Mouse (Mus musculus): ENCODE results near the gene Tepsin.
A peak's percentile ranks its signal among the peaks of the same experiment; 100 is the strongest.

Gene Tepsin

DNA sequence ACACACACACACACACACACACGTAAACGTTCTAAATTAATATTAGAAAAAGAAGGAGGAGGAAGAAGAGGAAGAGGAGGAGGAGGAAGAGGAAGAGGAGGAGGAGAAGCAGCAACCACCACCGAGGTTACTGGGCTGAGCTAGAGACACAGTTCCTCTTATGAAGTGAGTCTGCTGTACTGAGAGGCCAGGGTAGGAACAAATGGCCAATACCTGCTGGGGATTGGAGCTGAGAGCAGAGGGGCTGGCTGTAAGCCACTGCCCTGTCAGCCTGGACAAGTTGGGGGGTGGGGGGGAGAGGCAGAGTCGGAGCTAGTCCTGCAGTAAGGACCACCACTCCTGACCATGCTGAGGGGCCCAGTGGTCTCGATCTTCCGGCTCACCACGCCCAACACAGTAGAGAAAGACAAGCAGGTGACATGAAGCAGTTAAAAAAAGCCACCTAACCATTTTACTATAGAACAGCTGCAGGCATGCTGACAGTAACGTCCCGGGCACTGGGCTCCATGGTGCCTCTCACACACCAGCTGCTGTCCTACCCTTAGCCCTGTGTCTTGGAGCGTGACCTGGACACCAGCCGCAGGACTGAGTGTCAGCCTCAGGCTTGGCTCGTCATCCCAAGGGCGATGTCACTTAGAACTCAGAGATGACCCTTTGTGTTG lies 34.4 kb downstream of the Tepsin start:
- no peak for DNase-seq (ENCODE audit: low read depth, low spot score)

DNA sequence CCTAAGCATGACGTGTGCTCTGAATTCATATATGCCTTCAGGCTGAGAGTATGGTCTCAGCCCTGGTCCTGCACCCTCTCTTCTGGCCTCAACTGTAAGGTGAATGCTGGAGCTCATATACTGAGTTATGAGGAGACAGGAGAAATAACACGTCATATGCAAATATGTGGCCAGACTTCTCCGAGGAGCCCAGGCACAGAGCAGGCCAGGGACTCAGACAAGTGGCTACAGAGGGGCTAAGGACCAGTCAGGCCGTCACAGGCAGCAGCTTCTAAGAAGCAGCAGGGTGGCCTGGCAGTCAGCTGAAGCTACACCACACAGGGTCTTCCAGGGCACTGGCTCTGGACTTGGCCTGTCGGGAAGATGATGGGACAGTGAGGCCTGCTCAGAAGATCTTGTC lies 35.2 kb downstream of the Tepsin start:
- no peak for DNase-seq (ENCODE audit: low read depth, low spot score)

DNA sequence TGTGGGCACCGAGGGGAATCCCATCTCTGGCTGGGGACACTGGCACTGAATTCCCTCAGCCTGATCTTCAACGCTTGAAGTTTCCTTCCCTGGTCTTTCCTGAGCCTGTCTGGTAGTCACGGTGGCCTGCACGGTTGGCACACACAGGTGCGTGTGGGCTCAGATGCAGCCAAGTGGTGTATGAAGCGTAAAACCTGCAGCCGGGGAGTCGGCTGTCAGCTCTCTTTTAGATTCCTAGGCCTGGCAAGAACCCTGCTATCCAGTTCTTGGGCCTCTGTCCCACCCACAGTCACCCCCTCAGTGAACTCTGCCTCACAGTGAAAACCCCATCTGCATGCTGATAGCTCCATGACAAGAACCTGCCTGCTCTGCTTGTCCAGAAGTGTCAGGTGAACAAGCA lies 37.9 kb downstream of the Tepsin start:
- no peak for DNase-seq (ENCODE audit: low read depth, low spot score)

DNA sequence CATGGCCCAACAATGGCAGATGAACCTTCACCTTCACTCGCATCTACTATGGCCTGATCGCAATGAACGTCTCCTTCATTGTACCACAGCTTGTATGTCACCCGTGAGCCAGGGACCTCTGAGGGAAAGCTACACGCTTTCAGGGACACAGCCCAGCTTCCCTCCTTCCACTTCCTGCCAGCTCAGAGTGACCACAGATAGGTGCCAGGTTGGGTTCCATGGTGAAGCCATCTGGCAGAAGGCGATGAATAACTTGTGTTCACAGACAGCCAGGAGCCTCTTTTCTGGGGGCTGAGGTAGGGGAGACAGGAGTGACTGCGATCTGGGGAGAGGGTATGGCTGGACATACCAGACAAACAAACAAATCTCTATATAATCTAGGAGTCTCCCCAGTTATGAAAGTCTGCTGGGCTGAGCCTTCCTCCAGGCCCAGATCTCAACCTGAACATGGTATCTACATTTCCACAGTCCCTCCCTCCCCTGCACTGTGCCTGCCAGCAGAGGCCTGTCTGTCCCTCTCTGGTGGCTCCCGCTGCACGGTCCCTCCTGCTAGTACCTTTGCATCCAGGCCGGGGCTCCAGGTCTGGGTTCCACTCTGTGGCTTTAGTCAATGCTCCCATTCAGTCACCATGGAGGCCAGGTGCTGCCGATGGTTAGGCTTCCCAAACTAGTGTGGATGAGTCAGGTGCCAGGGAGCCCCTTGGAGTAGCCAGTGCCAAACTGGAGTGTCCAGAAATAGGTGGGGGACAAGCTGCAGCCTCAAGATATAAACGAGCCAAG lies 42.4 kb downstream of the Tepsin start:
- no peak for DNase-seq (ENCODE audit: low read depth, low spot score)

DNA sequence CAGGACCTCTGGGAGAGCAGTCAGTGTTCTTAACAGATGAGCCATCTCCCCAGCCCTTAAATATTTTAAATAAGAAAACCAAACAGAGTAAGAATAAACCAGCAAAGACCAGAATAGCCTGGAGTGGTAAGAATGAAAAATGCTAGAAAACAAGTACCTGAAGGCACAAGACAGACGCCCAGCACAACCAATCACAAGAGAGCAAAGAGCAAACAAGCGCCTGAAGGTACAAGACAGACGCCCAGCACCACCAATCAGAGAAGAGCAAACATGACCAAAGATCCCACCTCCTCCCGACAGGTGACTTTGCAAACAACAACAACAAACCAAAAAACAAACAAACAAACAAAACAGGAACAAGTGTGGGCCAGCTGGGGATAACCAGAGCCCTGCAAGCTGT lies 44.7 kb downstream of the Tepsin start:
- no peak for DNase-seq (ENCODE audit: low read depth, low spot score)

DNA sequence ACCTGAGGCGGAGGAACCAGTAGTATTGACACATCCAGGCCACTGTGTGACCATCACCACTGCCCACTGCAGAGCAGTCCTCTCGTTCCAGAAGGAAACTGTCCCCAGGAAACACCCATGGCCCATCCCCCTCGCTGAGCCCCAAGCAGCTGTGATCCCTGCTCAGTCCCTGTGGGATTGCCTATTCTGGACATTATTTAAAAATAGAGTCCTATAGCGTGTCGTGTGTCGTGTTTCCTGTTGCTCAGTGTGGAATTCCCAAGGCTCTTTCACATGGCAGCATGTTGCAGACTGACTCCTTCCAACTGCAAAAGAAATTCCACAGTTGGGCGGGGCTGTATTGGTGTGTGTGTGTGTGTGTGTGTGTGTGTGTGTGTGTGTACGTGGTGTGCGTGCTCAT lies 46.3 kb downstream of the Tepsin start:
- no peak for DNase-seq (ENCODE audit: low read depth, low spot score)

DNA sequence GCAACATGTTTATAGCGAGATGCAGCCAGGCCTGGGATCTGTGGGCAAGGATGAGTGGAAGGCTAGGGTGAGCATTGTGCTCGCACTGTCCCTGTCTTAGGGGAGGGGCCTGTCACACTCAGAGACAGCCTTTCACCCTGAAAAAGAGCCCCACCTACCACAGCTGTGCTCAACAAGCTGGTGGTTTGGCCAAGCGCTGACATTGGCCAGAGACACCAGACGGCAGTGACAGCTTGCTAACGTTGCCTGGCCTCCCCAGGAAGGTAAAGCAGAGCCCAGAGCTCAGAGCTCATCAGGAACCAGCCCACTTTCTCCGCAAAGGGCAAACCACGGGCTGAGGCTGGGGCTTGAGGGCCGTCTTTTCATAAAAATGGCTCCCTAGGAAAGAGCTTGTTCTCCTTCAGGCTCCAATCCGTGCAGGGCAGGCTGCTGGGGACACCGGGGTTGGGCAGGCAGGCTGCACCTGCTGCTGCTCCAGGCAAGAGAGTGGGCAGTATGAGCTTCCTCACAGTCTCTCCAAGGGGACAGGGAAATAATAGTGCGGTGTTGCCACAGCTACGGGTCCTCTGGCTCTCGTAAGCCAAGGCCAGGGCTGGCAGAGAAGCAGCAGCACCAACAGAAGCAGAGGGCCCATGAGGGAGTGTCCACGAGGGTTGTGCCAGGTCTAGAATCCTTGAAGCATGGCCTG lies 47.3 kb downstream of the Tepsin start:
- no peak for DNase-seq (ENCODE audit: low read depth, low spot score)

DNA sequence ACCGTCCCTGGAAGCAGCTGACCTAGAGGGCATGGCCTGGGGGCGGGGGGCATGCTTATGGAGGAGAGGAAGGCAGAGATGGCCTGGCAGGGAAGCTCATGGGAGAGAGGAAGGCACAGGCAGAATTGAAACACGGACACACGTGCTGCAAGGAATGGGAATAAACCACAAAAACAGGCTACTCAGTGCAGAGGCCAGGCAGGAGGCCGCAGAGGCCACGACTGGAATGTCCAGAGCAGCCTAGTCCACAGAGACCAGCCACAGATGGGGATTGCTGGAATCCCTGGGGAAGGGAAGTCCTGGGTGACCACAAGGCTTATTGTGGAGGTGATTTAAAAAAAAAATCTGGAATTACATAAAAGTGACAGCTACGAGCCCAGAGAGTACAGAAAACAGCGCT lies 49.5 kb downstream of the Tepsin start:
- no peak for DNase-seq (ENCODE audit: low read depth, low spot score)

DNA sequence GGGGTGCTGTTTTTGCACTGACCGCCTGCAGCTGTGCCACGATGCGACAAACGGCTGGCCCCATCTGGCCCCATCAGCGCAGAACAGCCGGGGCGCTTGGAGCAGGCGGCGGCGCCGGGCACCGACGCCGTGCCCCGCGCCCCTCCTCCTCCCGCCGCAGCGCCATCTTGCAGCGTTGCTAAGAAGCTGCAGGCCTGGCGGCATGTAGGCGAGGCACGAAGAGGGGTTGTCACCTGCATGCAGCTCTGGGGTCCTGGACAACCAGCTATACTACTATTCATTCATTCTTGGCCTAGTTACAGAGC lies 50.3 kb downstream of the Tepsin start:
- peak; percentile 35 for DNase-seq (ENCODE audit: low read depth, low spot score)

DNA sequence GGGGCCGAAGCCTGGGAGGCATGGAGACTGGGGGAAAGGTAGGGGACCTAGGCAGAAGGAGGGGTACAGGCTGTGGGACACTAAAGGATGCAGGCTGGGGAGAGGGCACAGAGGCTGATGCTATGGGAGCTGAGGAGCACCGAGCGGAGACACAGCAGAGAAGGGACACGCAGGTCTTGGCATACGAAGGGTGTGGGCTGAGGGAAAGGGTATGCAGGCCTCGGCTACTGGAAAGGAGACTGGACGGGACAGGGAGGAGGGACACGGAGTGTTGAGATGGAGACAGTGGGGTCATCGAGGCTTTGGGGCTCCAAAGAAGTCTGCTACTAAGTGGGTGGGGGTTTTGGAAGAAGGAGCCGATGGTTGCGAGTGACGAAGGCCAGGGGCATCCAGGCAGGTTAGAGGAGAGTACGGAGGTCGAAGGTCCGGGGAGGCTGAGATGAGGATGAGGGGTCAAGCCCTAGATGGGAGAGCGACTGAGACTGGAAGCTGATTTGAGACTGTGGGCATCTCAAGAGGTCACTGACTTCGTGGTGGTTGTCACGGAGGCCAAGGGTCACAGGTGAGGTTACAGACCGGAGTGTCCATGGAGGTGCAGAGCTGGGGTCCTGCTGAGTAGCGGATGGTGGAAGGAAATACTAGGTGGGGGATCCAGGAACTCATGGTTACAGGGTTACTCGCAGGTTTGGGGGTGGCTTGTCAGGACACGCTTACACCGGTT lies 50.8 kb downstream of the Tepsin start:
- DNase-seq (ENCODE audit: low read depth, low spot score): no peak

DNA sequence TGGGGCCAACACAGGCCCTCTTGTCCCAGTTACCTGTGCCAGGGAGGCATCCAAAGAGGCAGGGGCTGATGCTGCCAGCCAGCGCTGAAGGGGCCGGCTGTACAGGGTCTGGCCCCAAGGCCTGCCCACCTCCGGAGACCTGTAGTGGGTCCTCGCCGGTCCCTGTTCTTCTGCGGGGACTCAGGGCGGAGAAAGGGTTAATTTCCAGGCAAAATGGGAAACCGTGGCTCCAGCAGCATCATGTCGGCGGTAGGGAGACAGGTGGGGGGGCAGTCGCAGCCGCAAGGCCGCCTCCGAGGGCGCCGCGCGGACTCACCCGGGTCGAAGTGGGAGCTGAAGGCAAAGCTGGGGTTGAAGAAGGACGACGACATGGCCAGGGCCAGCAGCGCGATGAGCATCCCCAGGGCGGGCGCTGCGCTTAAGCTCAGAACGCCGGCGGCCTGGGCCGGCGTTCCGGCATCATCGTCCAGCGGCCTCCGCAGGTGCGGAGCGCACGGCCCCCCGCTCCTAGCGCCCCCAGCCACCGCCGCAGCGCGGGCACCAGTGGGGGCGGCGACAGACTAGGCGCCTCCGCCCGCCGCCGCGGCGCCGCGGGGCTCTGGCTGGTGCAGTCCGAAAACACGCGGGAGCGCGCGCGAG lies 51.9 kb downstream of the Tepsin start, which contains the start of gene Aatk:
Gene Aatk (minus strand): TSS at position 615 of the 639 bp plus-strand sequence.
- no peak for DNase-seq (ENCODE audit: low read depth, low spot score)

DNA sequence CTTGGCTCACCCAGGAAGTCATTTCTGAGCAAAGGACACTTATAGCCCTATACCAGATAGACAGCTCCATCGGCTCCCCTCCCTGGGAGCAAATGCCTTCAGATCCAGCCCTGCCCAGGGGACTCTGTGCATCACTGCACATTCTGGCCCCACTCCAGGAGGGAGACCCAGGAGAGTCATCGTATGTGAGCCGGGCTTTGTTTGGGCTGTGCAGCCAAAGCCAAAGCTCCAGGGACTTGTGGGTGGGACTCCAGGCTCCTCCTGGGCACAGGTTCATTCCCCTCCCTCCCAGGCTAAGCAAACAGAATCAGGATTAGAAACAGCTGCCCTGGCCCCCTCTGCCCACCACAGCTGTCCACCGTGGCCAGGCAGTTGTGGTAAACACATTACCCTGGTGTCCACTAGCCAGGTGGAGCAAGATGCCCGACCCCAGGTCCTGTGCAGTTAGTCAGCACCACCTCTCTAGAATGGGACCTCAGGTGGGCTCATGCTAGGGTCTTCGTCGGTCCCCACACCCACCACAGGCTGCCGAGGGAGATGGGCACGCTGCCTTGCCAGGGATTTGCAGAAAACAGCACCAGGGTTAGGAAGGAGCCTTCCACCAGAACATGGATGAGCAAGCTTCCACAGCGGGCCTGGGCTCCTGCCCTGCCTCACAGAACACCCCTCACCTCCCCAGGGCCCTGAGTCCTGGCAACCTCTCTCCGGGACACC lies 52.5 kb downstream of the Tepsin start:
- no peak for DNase-seq (ENCODE audit: low read depth, low spot score)

DNA sequence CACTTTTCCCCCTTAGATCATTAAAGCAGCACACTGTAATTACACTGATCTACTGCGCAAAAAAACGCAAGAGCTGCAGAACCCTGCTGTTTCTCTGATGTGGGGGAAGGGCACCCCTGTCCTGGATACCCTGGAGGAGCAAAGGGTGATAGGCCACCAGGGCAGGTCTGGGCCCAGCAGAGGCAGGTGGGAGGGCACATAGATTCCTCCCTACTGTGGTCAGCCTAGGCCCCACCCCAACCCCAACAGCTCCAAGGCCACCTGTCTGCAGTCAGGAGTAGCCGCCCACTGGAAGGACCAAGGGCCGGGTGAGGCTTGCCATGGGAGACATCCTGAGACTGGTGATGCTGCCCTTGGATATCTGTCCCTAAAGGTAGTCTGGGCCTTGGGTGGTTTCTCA lies 53.2 kb downstream of the Tepsin start:
- DNase-seq (ENCODE audit: low read depth, low spot score): no peak

DNA sequence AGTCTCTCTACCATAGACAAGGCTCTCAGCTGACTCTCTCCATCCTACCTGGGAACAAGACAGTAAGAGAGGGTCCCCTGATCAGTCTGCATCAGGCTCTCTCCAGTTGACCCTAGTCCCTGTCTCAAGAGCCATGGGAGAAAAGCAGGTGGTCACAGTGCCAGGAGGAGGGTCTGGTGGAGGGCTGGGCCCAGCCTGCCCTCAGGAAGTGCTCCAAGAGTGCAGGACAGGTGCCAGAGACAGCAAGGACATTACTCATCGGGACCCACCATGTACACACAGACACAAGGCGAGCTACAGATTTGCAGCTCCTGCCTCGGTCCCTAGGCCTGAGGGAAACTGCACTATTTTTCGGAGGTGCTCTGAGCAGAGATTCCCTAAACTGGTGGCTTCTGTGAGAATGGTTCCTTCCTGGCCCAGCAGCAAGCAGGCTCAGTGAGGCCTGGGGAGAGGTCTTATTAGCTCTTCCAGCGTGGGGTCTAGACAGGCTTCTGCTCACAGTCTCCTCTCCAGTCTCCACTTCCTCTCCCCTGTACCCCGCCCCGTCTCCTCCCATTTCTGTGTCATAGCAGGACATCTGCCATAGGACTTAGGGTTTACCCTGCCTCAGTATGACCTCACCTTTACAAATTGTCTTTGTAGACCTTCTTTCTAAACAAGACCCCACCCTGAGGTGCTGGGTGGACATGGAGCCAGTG lies 56.2 kb downstream of the Tepsin start:
- no peak for DNase-seq (ENCODE audit: low read depth, low spot score)

DNA sequence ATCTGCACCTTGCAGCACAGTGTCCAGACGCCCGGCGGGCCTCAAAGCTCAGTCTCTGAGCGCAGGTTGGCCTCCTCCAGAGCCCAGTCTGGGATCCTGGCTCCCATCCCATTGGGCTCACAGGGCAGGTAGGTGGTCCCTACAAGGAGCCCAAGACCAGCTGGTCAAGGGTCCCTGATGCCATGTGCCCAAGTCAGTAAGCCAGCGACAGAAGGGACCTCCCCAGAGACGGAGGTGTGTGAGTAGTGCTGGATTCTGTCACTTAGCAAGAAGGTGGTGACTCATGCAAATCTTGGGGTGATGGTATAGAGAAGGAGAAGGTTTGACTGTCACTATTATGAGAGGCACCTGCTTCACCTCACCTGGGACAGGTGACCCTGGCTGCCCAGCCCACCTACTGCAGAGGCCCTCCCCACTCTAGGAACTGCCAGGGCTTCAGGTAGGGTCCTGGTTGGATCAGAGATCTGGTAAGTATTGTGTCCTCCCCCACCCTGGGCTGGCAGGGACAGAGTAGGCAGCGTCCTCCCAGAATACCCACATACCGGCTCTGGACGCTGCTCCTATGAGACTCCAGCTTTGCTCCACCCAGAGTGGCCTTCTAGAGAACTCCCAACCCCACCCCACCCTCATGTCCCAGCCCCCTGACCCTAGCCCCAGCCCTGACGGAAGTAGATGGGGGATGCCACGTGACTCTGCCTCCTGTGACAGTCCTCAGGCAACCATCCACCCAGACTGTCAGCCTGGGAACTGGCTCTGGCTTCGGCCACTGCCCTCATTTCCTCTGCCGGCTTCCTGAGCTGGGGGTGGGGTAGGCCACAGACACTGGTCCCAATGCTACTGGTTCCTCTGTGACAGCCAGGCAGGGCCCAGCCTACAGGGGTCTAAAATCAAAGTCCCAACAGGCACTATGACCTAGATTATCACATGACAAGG lies 57.1 kb downstream of the Tepsin start:
- no peak for DNase-seq (ENCODE audit: low read depth, low spot score)
